In genomic region chr13:75088597-75088996, GRCm38 (mm10) we compare ENCODE assay signal across 10 mouse cellular contexts. TPM values are rescaled to one million over a fixed set of nuclear protein-coding genes. Genes with fewer than 3 reads are reported as not detected.
A peak's percentile ranks its signal among the peaks of the same experiment; 100 is the strongest.
DNase-seq lines count a peak whose midpoint lies in the region; ATAC-seq and TF ChIP-seq lines count a peak whose summit lies in the region.
"Had no signal": no experiment of that assay in that cellular context is flagged by ENCODE, and none has a peak within 500 bp of the region (broad histone marks: within the 10 kb centered on the region; RNA-seq: fewer than 3 reads in every experiment).

No protein-coding gene starts in this region.

- H3K4me3 ChIP-seq in lung, adult 2 months (replicated peaks; ENCODE audit: extremely low read depth, low read depth, low read length): no peak overlapping the region
- H3K4me3 ChIP-seq in kidney, embryonic 16.5 days (ENCODE audit: low read length): no peak overlapping the region
- H3K4me3 ChIP-seq: liver, embryonic 15.5 days had no signal

- 22% methylated on average over 6 of the region's 6 CpGs for WGBS in lung, adult 2 months
- 14% methylated on average over 6 of the region's 6 CpGs for WGBS in kidney, embryonic 16.5 days

- DNase-seq in adrenal gland, postnatal 14 days: peak; percentile 40
- no peak for DNase-seq in adrenal gland, postnatal 25 days
- peak; percentile 14 for DNase-seq in lung, postnatal 10 days
- no peak for DNase-seq in lung, adult 2 months
- peak; percentile 49 for DNase-seq in testis, postnatal 10 days (ENCODE audit: low spot score)
- no peak for DNase-seq in urinary bladder, postnatal 14 days (ENCODE audit: low spot score)
- no peak for DNase-seq in cerebellum, postnatal 25 days
- DNase-seq: heart, postnatal 36 days had no signal

- TF ChIP-seq POLR2A in lung, adult 2 months (IDR thresholded peaks at IDR 0.05; ENCODE audit: borderline replicate concordance, extremely low read depth, low read depth, low read length): no peak

- H3K27ac ChIP-seq in kidney, embryonic 16.5 days (ENCODE audit: low read length): no peak overlapping the region
- H3K27ac ChIP-seq: liver, embryonic 15.5 days had no signal

- peak; percentile 82 for ATAC-seq in kidney, embryonic 16.5 days (ENCODE audit: low FRiP score, low TSS enrichment)

- H3K9me3 ChIP-seq in kidney, embryonic 16.5 days (ENCODE audit: low read length): no peaks in the 10 kb centered on the region
- H3K9me3 ChIP-seq: liver, embryonic 15.5 days had no signal

- H3K4me2 ChIP-seq in kidney, embryonic 16.5 days (replicated peaks; ENCODE audit: low read depth, low read length): no peak overlapping the region
- H3K4me2 ChIP-seq: liver, embryonic 15.5 days had no signal

- H3K36me3 ChIP-seq in kidney, embryonic 16.5 days (ENCODE audit: insufficient read depth, low read length): no peaks in the 10 kb centered on the region
- H3K36me3 ChIP-seq: liver, embryonic 15.5 days had no signal

- H3K27me3 ChIP-seq in kidney, embryonic 16.5 days (ENCODE audit: insufficient read depth, low read length): peaks cover 4% of the 10 kb centered on the region; the same call in 1 of the 2 replicates

- no peak overlapping the region for H3K9ac ChIP-seq in kidney, embryonic 16.5 days (replicated peaks; ENCODE audit: low read length)
- H3K9ac ChIP-seq: liver, embryonic 15.5 days had no signal

- no peak for TF ChIP-seq CTCF in lung, adult 2 months (IDR thresholded peaks at IDR 0.05; ENCODE audit: insufficient read depth, low read length)

- no peaks in the 10 kb centered on the region for H3K4me1 ChIP-seq in lung, adult 2 months (ENCODE audit: control insufficient read depth, insufficient read depth, low read length)
- peaks cover 9% of the 10 kb centered on the region; the same call in 1 of the 2 replicates for H3K4me1 ChIP-seq in kidney, embryonic 16.5 days (ENCODE audit: insufficient read depth, low read length)
- H3K4me1 ChIP-seq: liver, embryonic 15.5 days had no signal

RNA-seq across cellular contexts. Expression of gene Pcsk1, which starts 1.0 kb away (rescaled TPM):
- 14.4 and 16.5 TPM in 2 replicates for total RNA-seq in adrenal gland, postnatal 14 days (2021)
- total RNA-seq in adrenal gland, postnatal 25 days (2021): 15.5 and 17.3 TPM in 2 replicates
- polyA plus RNA-seq in lung, adult 2 months (2012; rRNA removed): 0.14 and 0.44 TPM in 2 replicates
- 0.05 and 0.14 TPM in 2 replicates for polyA plus RNA-seq in kidney, embryonic 16.5 days (2015; fragmentation: Nextera tagmentation; extraction: Ambion mirVana)
- polyA plus RNA-seq: liver, embryonic 15.5 days had no signal

Comparison
In these comparisons a context has a peak if more than half of its experiments do, and no peak if none do; other contexts are left out.
1. DNase-seq: peak in adrenal gland, postnatal 14 days (single experiment), lung, postnatal 10 days (single experiment) and testis, postnatal 10 days (single experiment); none in adrenal gland, postnatal 25 days (single experiment), lung, adult 2 months (single experiment), urinary bladder, postnatal 14 days (single experiment) and cerebellum, postnatal 25 days (0 of 2).